Mouse (Mus musculus): ENCODE results near the gene Susd1. TPM values are rescaled to one million over a fixed set of nuclear protein-coding genes. Genes with fewer than 3 reads are reported as not detected.
"Not testable (repeated sequence)": the region's sequence is repeated elsewhere in the genome, so short reads cannot be mapped to it uniquely, and the experiment has no call there.

The Susd1 gene
- polyA plus RNA-seq, 1 experiment from 2014 or later = 11.2 TPM

DNA sequence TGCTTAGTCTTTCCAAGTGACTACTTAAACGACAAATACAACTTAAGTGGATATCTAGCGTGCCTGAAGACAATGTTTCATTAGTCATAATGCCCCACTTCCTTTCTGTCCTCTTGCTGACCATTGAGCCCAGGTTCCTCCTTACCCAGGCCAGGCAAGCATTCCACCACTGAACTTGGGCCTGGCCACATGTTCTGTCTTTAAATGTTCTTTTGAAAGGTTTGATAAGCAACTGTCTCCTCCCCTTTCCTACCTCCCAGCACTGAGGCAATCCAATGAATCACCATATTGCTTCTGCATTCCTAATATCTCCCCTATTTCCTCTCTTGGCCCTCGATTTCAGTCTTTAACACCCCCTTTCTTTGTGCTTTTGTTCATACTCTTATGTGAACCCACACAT is 143.8 kb downstream of the Susd1 start:
- ATAC-seq (ENCODE audit: low read depth) (no peak), DNase-seq (no peak)

DNA sequence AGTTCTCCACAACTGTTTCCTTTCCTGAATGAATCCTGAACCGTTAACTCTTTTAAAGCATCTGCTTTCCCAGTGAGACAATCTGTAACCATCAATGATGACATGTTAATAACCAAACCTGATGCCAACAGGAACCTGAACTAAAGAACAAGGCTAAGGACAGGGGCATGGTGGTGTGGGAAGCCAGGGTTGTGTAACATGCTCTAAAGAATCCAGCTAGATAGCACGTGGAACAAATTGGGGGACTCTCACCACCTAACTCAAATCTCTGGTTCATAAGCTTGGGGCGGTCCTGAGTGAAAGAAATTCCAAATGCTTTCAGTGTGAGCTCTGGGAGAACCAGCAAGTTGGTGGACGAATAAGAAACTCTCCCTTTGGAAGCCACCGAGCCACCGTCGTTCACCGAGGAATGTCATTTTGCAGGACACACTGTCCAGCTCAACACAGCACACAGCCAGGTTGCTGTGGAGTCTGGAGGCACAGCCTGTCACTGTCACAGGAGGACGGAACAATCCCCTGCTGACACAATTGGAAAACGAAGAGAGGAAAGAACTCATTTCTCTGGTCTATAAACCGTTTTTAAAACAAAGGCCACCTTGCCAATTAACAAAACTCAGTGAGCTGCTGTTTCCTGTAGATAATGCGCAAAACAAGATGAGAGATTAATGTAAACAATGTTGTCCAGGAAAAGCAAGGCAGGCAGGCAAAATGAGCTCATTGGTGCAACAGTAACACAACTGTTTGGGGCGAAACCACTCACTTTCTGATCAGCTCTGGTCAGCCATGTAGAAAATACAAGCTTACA is 146.3 kb downstream of the Susd1 start:
- ATAC-seq (ENCODE audit: low read depth) = peak; percentile 54; the same call in 1 of the 2 replicates
- Histone ChIP-seq H3K4me1 (replicated peaks) (peaks cover 28% of the 10 kb centered on the region), H3K9ac (no peak overlapping the region), H3K36me3 (no peaks in the 10 kb centered on the region), H3K4me2 (peak overlapping the region; percentile 26; the same call in 1 of the 2 replicates), H3K9me3 (replicated peaks) (no peaks in the 10 kb centered on the region), H3K27me3 (no peaks in the 10 kb centered on the region), H3K4me3 (replicated peaks) (no peak overlapping the region), H3K27ac (peak overlapping the region; percentile 64)
- 27% methylated on average over 13 of the region's 13 CpGs for WGBS (ENCODE audit: insufficient replicate concordance)
- DNase-seq = no peak

More for the DNA sequence above, 143.8 kb downstream of the Susd1 start:
- 42% methylated on average over 3 of the region's 3 CpGs for WGBS (ENCODE audit: insufficient replicate concordance)
- H3K9me3 ChIP-seq (replicated peaks) = no peaks in the 10 kb centered on the region
- no peak overlapping the region for H3K27ac ChIP-seq
- H3K4me2 ChIP-seq = no peak overlapping the region
- H3K4me3 ChIP-seq (replicated peaks) = no peak overlapping the region
- no peak overlapping the region for H3K9ac ChIP-seq
- no peaks in the 10 kb centered on the region for H3K36me3 ChIP-seq
- H3K27me3 ChIP-seq = no peaks in the 10 kb centered on the region
- peaks cover 28% of the 10 kb centered on the region for H3K4me1 ChIP-seq (replicated peaks)

DNA sequence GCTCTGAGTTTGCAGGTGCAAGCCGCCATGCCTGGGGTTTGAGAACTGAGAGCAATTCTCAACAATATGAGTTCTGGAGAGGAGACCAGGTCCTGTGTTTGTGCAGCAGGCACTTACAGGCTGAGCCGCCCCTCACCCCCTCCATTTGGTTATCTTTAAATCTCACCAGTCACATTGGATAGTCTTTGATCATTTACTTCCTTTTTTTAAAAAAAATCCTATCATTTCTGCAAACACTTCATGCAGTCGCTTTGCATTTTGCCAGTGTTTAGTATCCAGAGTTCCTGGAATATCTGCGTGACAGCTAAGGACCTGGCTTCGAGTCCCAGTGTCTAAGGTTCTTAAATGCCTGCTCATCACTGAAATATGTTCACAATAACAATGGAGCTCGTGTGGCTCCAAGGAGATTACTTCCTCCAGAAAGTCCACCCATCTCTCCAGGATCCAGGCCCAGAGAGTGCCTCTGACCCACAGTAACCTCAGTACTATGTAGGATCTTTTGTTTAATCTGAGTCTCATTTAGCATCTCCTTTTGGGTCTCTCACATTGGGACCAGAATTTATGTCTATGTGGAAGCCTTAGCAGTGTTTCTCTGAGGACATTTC is 147.4 kb downstream of the Susd1 start:
- Histone ChIP-seq H3K27ac (no peak overlapping the region), H3K4me2 (no peak overlapping the region), H3K27me3 (no peaks in the 10 kb centered on the region), H3K9me3 (replicated peaks) (no peaks in the 10 kb centered on the region), H3K9ac (no peak overlapping the region), H3K36me3 (no peaks in the 10 kb centered on the region), H3K4me3 (replicated peaks) (no peak overlapping the region), H3K4me1 (replicated peaks) (peaks cover 28% of the 10 kb centered on the region)
- ATAC-seq (ENCODE audit: low read depth) = no peak
- 48% methylated on average over 6 of the region's 6 CpGs for WGBS (ENCODE audit: insufficient replicate concordance)
- no peak for DNase-seq

DNA sequence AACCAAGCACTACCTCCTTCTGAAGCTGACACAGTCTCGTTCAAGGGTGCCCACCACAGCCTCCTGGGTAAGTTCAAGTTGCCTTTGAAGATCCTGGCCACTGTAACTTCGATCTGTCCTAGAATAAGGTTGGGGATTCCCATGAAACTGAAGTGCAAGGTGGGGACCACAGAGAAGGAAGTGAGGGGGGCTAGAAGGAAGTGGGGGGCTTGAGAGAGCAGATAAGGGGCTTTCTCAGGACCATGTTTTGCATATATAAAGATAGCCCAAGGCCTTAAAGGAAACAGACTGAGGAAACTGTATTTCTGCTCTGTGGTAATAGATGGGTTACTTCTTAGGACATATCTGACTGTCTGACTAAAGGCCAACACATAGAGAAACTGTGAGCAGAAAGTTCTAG is 151.3 kb downstream of the Susd1 start:
- Histone ChIP-seq H3K4me3 (replicated peaks) (no peak overlapping the region), H3K27me3 (no peaks in the 10 kb centered on the region), H3K4me2 (no peak overlapping the region), H3K4me1 (replicated peaks) (peaks cover 35% of the 10 kb centered on the region), H3K36me3 (no peaks in the 10 kb centered on the region), H3K9ac (no peak overlapping the region), H3K27ac (no peak overlapping the region), H3K9me3 (replicated peaks) (no peaks in the 10 kb centered on the region)
- DNase-seq (no peak), ATAC-seq (ENCODE audit: low read depth) (no peak)
- whole genome bisulfite sequencing (ENCODE audit: insufficient replicate concordance) = 25% methylated on average over 2 of the region's 2 CpGs

DNA sequence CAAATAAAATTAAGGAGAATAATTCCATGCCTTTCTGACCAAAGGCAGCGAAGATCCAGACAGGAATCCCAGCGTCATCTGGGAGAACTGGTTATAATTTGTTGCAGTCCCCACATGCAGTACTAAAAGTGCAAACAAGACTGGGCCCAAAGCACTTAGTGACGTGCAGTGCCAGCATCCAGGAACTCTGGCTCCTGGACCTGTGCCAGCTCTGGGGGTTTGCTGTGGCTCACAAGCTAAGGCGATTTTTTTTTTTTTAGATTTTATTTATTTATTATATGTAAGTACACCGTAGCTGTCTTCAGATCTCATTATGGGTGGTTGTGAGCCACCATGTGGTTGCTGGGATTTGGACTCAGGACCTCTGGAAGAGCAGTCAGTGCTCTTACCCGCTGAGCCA is 152.1 kb downstream of the Susd1 start:
- not testable (repeated sequence) for H3K9ac ChIP-seq; ATAC-seq (ENCODE audit: low read depth); DNase-seq; H3K4me2 ChIP-seq; H3K4me3 ChIP-seq (replicated peaks); H3K27ac ChIP-seq; H3K27me3 ChIP-seq; H3K9me3 ChIP-seq (replicated peaks); H3K36me3 ChIP-seq
- H3K4me1 ChIP-seq (replicated peaks) = peaks cover 38% of the 10 kb centered on the region
- WGBS (ENCODE audit: insufficient replicate concordance) = 75% methylated on average over 6 of the region's 6 CpGs

DNA sequence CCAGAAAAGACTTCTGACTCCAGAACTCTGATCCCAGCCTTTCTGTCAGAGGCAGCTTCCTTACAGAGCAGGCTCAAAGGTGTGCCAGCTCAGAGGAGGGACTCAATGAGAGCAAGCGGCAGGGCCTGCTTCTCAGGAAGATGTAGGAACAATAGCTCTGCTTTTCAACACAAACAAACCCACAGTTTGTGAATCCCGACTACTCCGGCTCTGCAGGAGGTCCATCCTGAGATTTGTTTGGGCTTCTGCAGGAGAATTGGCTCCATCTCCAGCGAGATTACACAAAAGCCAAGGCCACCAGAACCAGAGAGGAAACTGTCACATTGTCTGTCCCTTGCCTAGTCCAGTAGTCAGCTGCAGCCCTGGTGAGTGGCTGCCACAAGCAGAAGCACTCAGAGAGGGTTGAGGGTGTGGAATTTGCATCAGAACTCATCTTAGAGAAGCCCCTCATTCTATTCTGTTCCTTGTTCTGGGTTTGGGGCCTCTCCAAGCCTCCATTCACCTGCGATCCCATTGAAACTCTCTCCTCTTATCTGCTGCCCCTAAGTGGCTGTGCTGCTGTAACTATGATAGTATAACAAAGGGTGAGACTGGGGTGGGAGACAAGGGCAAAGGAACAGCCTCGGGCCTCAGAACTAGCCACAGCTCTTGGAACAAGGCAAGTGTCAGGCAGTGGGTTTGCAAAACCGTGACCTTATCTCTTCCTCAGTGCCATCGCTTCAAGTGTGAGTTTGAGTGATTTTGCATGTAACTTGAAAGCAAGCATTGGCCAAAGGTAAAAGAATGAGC is 155.5 kb downstream of the Susd1 start:
- Histone ChIP-seq H3K36me3 (no peaks in the 10 kb centered on the region), H3K4me1 (replicated peaks) (peaks cover 55% of the 10 kb centered on the region), H3K27me3 (no peaks in the 10 kb centered on the region), H3K27ac (peak overlapping the region; percentile 47; the same call in 1 of the 2 replicates), H3K4me2 (no peak overlapping the region), H3K4me3 (replicated peaks) (no peak overlapping the region), H3K9me3 (replicated peaks) (no peaks in the 10 kb centered on the region), H3K9ac (no peak overlapping the region)
- no peak for DNase-seq
- WGBS (ENCODE audit: insufficient replicate concordance) = 26% methylated on average over 8 of the region's 8 CpGs
- peak; percentile 64 for ATAC-seq (ENCODE audit: low read depth)

DNA sequence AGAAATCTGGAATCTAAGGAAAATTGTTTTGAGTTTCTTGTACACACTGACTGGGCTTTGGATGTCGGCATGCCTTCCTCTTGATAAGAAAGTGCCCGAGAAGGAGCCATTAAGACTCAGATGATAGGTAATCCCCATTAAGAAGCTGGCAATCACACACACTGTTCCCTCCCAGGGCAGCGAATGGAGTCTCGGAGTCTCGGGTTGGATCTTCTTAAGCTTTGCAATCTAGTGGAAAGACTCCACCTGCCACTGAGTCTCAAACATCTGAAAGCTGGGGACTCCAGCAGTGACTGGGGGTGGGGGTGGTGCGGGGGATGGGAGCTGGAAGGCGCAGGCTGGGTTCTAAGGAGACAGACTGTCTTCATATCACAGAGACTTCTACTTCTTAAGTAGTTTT is 156.3 kb downstream of the Susd1 start:
- 42% methylated on average over 7 of the region's 7 CpGs for WGBS (ENCODE audit: insufficient replicate concordance)
- peak overlapping the region; percentile 18; the same call in 1 of the 2 replicates for H3K27ac ChIP-seq
- no peak overlapping the region for H3K9ac ChIP-seq
- H3K4me3 ChIP-seq (replicated peaks) = no peak overlapping the region
- H3K36me3 ChIP-seq = no peaks in the 10 kb centered on the region
- H3K4me2 ChIP-seq = no peak overlapping the region
- DNase-seq = no peak
- H3K4me1 ChIP-seq (replicated peaks) = peaks cover 63% of the 10 kb centered on the region
- no peaks in the 10 kb centered on the region for H3K9me3 ChIP-seq (replicated peaks)
- ATAC-seq (ENCODE audit: low read depth) = no peak
- H3K27me3 ChIP-seq = no peaks in the 10 kb centered on the region

DNA sequence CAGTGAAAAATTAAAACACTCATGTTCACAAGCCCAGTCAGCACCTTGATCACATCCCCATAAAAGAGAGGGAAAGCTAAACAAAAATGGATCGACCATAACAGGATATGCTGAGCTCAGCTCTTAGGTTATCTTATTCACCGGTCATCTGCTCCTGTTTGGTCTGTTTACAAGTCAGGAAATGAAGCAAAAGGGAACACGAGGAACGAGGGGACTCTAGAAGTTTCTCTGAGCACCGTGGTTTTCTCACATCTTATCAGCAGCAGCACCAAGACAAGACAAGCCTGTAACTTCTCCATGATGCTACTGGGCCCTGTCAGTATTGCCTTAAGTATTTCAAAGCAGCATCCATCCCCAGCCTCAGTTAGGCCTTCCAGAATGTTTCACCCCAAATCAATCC is 157.6 kb downstream of the Susd1 start:
- H3K4me2 ChIP-seq = no peak overlapping the region
- DNase-seq (no peak), ATAC-seq (ENCODE audit: low read depth) (no peak)
- H3K9me3 ChIP-seq (replicated peaks) = no peaks in the 10 kb centered on the region
- no peaks in the 10 kb centered on the region for H3K36me3 ChIP-seq
- H3K4me1 ChIP-seq (replicated peaks) = peaks cover 68% of the 10 kb centered on the region
- H3K27ac ChIP-seq = peak overlapping the region; percentile 39; the same call in 1 of the 2 replicates
- 11% methylated on average over 5 of the region's 5 CpGs for WGBS (ENCODE audit: insufficient replicate concordance)
- H3K27me3 ChIP-seq = no peaks in the 10 kb centered on the region
- no peak overlapping the region for H3K9ac ChIP-seq
- H3K4me3 ChIP-seq (replicated peaks) = no peak overlapping the region

DNA sequence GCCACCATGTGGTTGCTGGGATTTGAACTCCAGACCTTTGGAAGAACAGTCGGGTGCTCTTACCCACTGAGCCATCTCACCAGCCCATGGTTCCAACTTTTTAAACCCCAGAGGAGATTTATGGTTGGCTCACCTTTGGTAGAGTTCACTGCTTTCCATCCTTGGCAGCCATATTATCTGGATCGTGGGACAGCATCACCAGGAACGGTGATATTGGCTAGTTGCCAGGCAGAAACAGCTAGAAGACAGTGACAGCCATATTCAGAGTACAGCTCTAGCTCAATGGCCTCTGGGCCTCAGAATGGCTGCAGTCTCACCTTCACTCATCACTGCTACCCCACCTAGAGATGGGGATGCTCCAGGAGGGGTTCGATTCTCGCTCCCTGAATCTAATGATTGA is 159.3 kb downstream of the Susd1 start:
- DNase-seq (no peak), ATAC-seq (ENCODE audit: low read depth) (no peak)
- no peaks in the 10 kb centered on the region for H3K27me3 ChIP-seq
- H3K27ac ChIP-seq = no peak overlapping the region
- H3K36me3 ChIP-seq = no peaks in the 10 kb centered on the region
- H3K9ac ChIP-seq = no peak overlapping the region
- 88% methylated on average over 5 of the region's 5 CpGs for WGBS (ENCODE audit: insufficient replicate concordance)
- H3K9me3 ChIP-seq (replicated peaks) = no peaks in the 10 kb centered on the region
- no peak overlapping the region for H3K4me3 ChIP-seq (replicated peaks)
- H3K4me1 ChIP-seq (replicated peaks) = peaks cover 82% of the 10 kb centered on the region
- H3K4me2 ChIP-seq = no peak overlapping the region

DNA sequence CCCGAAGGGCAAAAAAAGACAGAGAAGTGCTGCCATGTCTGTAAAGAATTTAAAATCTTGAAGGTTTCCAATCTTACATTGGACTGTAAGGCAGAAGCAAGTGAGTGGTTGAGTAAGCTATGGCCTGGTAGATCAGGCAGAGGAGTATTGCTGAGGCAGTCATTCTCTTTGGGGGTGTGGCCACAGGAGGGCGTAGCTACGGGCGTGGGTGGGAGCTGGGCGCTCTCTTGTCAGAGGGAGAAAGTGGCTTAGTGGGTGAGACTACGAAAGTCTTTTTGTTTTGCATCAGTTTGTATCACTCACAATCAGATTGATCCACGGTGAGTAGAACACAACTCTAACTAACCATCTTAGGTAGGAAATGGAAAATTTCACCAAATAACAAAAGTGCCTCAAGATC is 160.0 kb downstream of the Susd1 start:
- H3K4me2 ChIP-seq = peak overlapping the region; percentile 5
- no peak overlapping the region for H3K4me3 ChIP-seq (replicated peaks)
- peaks cover 84% of the 10 kb centered on the region for H3K4me1 ChIP-seq (replicated peaks)
- H3K27me3 ChIP-seq = no peaks in the 10 kb centered on the region
- WGBS (ENCODE audit: insufficient replicate concordance) = 21% methylated on average over 7 of the region's 7 CpGs
- DNase-seq (peak; percentile 67), ATAC-seq (ENCODE audit: low read depth) (peak; percentile 67; the same call in 1 of the 2 replicates)
- no peak overlapping the region for H3K27ac ChIP-seq
- no peaks in the 10 kb centered on the region for H3K36me3 ChIP-seq
- no peaks in the 10 kb centered on the region for H3K9me3 ChIP-seq (replicated peaks)
- H3K9ac ChIP-seq = peak overlapping the region; percentile 23; the same call in 1 of the 2 replicates

DNA sequence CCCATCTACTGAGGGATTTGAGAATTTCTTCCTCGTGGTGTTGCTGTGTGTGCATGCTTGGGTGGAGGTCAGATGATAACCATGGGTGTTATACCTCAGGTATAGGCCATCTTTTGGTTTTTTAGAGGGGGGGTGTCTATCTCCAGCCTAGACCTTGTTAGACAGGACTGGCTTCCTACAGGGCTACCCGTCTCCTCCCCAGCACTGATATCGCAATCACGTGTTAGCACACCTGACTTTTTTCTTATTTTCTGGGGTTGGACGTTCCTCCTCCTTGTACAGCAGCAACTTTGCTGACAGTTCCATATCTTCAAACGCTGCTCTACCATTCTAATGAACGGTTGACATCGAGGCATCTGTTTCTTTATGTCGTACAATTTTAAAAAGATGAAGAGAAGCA is 160.5 kb downstream of the Susd1 start:
- Histone ChIP-seq H3K9me3 (replicated peaks) (no peaks in the 10 kb centered on the region), H3K4me3 (replicated peaks) (no peak overlapping the region), H3K27ac (no peak overlapping the region), H3K27me3 (no peaks in the 10 kb centered on the region), H3K36me3 (no peaks in the 10 kb centered on the region), H3K4me1 (replicated peaks) (peaks cover 83% of the 10 kb centered on the region), H3K9ac (no peak overlapping the region), H3K4me2 (peak overlapping the region; percentile 5)
- DNase-seq = no peak
- 48% methylated on average over 9 of the region's 9 CpGs for WGBS (ENCODE audit: insufficient replicate concordance)
- ATAC-seq (ENCODE audit: low read depth) = peak; percentile 24; the same call in 1 of the 2 replicates

Measured in liver, embryonic 13.5 days (tissue).